Mouse (Mus musculus) layer of hippocampus, adult 9-10 months (tissue): ENCODE measurements around the gene Efnb3.

Source experiments
- DNase-seq: peaks from one replicate; pipeline ENCODE4 v3.0.0; 2022; ENCODE audit warnings: low spot score

The Efnb3 gene

DNA sequence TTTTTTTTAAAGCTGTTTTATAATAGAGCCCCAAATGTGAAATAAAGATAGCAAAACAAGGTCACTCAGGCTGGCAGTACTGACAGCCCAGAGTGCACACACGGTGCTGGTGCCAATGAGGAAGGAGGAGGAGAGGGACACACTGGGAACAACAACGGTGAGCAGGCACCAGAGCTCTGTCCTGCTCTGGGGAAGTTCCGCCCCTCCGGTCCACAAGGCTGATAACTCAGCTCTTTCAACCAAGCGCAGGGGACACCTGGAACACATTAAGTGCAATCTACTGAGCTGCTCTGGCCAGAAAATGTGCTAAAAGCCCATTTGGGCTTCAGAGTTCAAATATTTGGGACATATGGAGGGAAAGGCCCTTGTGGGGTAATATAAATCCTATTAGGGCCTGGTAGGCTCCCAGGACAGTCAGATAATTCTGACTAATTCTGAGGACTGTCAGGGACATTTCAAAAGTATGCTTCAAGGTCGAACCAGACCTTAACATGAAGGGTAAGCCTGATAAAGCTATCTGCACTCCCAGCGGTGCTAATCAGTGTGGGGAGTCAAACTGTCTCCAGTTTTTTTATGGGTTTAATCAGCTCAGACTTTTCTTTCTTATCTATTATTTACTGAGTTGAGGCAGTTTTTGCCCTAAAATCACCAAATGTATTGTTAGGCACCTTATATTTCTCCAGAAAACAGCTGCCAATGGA, 49.1 kb downstream of the Efnb3 start:
- no peak for DNase-seq
